Comparison of ENCODE assay signal across 30 mouse cellular contexts in genomic region chr13:30929119-30929518, GRCm38 (mm10). TPM values are rescaled to one million over a fixed set of nuclear protein-coding genes. Genes with fewer than 3 reads are reported as not detected.
"Had no signal": no experiment of that assay in that cellular context is flagged by ENCODE, and none has a peak within 500 bp of the region (broad histone marks: within the 10 kb centered on the region; RNA-seq: fewer than 3 reads in every experiment).

No protein-coding gene starts in this region.

- ATAC-seq: hindbrain, postnatal 0 days; inflammation-experienced regulatory T-cells, adult 6 months; intestine, embryonic 16.5 days; midbrain, embryonic 13.5 days; midbrain, embryonic 16.5 days had no signal

- H3K4me1 ChIP-seq: midbrain, embryonic 10.5 days; midbrain, embryonic 13.5 days; neural tube, embryonic 13.5 days had no signal

- H3K4me2 ChIP-seq: limb, embryonic 12.5 days; limb, embryonic 15.5 days; midbrain, embryonic 13.5 days; neural tube, embryonic 13.5 days had no signal

- H3K9ac ChIP-seq: limb, embryonic 12.5 days; limb, embryonic 15.5 days; midbrain, embryonic 13.5 days; neural tube, embryonic 13.5 days had no signal

- H3K27ac ChIP-seq: hindbrain, postnatal 0 days; kidney, postnatal 0 days; limb, embryonic 12.5 days; limb, embryonic 15.5 days; midbrain, embryonic 10.5 days; midbrain, embryonic 13.5 days; neural tube, embryonic 13.5 days; stomach, postnatal 0 days had no signal

- H3K4me3 ChIP-seq: limb, embryonic 12.5 days; limb, embryonic 15.5 days; midbrain, embryonic 10.5 days; midbrain, embryonic 13.5 days; myocyte; neural tube, embryonic 13.5 days had no signal

- DNase-seq: kidney, adult 2 months; kidney, postnatal 25 days; layer of hippocampus, postnatal 36 days; left cerebral cortex, postnatal 4 days; lung, adult 2 months; lung, postnatal 14 days; lung, postnatal 4 days; retina, postnatal 1 day; right cerebral cortex, postnatal 25 days; thymus, adult 18-20 months; thymus, postnatal 36 days had no signal

- H3K27me3 ChIP-seq: limb, embryonic 15.5 days; midbrain, embryonic 13.5 days; neural tube, embryonic 13.5 days had no signal

- H3K9me3 ChIP-seq: limb, embryonic 12.5 days; limb, embryonic 15.5 days; midbrain, embryonic 10.5 days; midbrain, embryonic 13.5 days; neural tube, embryonic 13.5 days had no signal

RNA-seq across cellular contexts. Expression of gene Hus1b, which starts 18.4 kb away (rescaled TPM):
- polyA plus RNA-seq: hindbrain, postnatal 0 days; intestine, embryonic 16.5 days; kidney, adult 2 months; limb, embryonic 12.5 days; limb, embryonic 15.5 days; lung, embryonic 16.5 days; midbrain, embryonic 13.5 days; midbrain, embryonic 16.5 days; myocyte; neural tube, embryonic 13.5 days; stomach, postnatal 0 days had no signal

RNA-seq across cellular contexts. Expression of gene Gm5447, which starts 44.9 kb away (rescaled TPM):
- total RNA-seq: hindbrain, postnatal 0 days; layer of hippocampus, postnatal 10 days; layer of hippocampus, postnatal 36 days; left cerebral cortex, adult 8-10 months; monocyte, adult 5-6 weeks; neutrophil, adult 5-6 weeks had no signal
- polyA plus RNA-seq: hindbrain, postnatal 0 days; inflammation-experienced regulatory T-cells, adult 6 months; large intestine, adult 2 months; lung, adult 2 months; midbrain, embryonic 16.5 days; myocyte; neural tube, embryonic 13.5 days; spleen, adult 2 months; stomach, postnatal 0 days had no signal
